Mouse (Mus musculus): ENCODE data around the gene Hmgcs2.

DNA sequence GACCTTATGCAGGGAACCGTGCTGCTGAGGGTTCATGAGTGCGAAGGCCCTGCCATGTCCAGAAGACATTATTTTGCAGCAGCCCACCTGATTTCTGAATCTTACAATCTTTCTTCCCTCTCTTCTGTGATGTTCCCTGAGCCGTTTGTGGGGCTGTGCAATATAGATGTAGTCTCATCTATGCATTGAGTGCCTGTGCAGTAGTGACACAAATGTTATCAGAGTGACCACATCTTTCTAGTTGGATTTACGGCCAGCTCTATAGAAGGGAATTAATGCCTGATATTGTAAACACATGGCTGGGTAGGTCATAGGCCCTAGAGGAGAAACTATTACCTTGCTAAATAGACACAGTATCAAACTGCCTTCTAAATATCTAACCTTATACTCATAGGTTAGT is 20.0 kb downstream of the Hmgcs2 start:
- TF ChIP-seq CTCF (IDR thresholded peaks at IDR 0.05; ENCODE audit: extremely low read depth, insufficient read length, insufficient replicate concordance, low read depth, low read length) (no peak), POLR2A (IDR thresholded peaks at IDR 0.05; ENCODE audit: low read depth, low read length) (no peak)

Measured in small intestine, adult 2 months (tissue).